ENCODE assay signal across 23 mouse cellular contexts in the genomic region with DNA sequence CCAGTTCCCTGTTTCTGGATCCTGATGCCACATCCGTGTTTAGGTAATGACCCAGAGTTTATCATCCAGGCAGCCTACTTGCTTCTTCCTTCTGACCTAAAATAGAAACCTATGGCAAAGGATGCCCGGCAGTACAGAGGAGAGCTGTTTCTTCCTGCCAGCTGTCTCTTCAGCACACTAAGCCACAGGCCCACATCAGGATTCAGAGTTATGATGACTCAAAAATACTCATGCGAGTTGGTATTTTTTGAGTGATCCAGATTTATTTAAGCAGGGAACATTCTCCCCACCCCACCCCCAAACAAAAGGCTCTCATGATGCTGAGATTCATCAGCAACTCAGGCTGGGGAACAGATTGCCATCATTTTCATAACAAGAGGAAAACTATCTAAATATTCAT.
DNase-seq lines count a peak whose midpoint lies in the region; TF ChIP-seq lines count a peak whose summit lies in the region.
"Had no signal": no experiment of that assay in that cellular context is flagged by ENCODE, and none has a peak within 500 bp of the region (broad histone marks: within the 10 kb centered on the region; RNA-seq: fewer than 3 reads in every experiment).

No protein-coding gene starts in this region.

- peak; percentile 9 to 10 for DNase-seq in layer of hippocampus, adult 2 months (ENCODE audit: low spot score in 2 of 2)
- no peak for DNase-seq in layer of hippocampus, adult 9-11 months
- DNase-seq in 3T3-L1 (ENCODE audit: low read depth, low spot score): peak; percentile 61
- DNase-seq in lung, adult 18-20 months: no peak
- DNase-seq in cerebellum, postnatal 10 days: no peak
- no peak for DNase-seq in lung, postnatal 4 days
- DNase-seq: adrenal gland, adult 2 months; adrenal gland, postnatal 14 days; cerebellum, adult 11-12 months; cerebellum, adult 9-10 months; cerebellum, postnatal 25 days; gastrocnemius, postnatal 10 days; heart, adult 11 months had no signal

- peaks cover 66% of the 10 kb centered on the region for H3K79me2 ChIP-seq in C2C12 (ENCODE audit: control insufficient read depth, insufficient read depth)

- no peak for TF ChIP-seq CTCF in layer of hippocampus, adult 2 months (conservative IDR thresholded peaks at IDR 0.05)
- no peak for TF ChIP-seq CTCF in C2C12 (IDR thresholded peaks at IDR 0.05; ENCODE audit: control insufficient read depth, insufficient read depth, insufficient read length)
- TF ChIP-seq CTCF in embryonic fibroblast, embryonic 13.5 days (IDR thresholded peaks at IDR 0.05; ENCODE audit: borderline replicate concordance, insufficient read depth, low read length): no peak

- TF ChIP-seq POLR2A in embryonic fibroblast, embryonic 13.5 days (IDR thresholded peaks at IDR 0.05; ENCODE audit: low read depth, low read length): no peak

- peaks cover 11% of the 10 kb centered on the region for H3K36me3 ChIP-seq in C2C12 (ENCODE audit: control insufficient read depth, insufficient read depth)
- H3K36me3 ChIP-seq: embryonic facial prominence, embryonic 12.5 days; embryonic facial prominence, embryonic 15.5 days; forebrain, embryonic 12.5 days; forebrain, embryonic 15.5 days; hindbrain, embryonic 12.5 days; hindbrain, embryonic 15.5 days had no signal

- H3K4me3 ChIP-seq in layer of hippocampus, adult 2 months: no peak overlapping the region
- no peak overlapping the region for H3K4me3 ChIP-seq in C2C12 (ENCODE audit: insufficient read depth, poor library complexity, severe bottlenecking)
- no peak overlapping the region for H3K4me3 ChIP-seq in embryonic fibroblast, embryonic 13.5 days (ENCODE audit: insufficient read depth, low read length)
- H3K4me3 ChIP-seq: embryonic facial prominence, embryonic 12.5 days; embryonic facial prominence, embryonic 15.5 days; erythroblast, embryonic 14.5 days; forebrain, embryonic 12.5 days; forebrain, embryonic 15.5 days; hindbrain, embryonic 12.5 days; hindbrain, embryonic 15.5 days had no signal

- no peak overlapping the region for H3K27ac ChIP-seq in layer of hippocampus, adult 2 months
- H3K27ac ChIP-seq in embryonic fibroblast, embryonic 13.5 days (ENCODE audit: insufficient read depth, low read length): peak overlapping the region; percentile 32; the same call in 1 of the 2 replicates
- H3K27ac ChIP-seq: embryonic facial prominence, embryonic 12.5 days; embryonic facial prominence, embryonic 15.5 days; forebrain, embryonic 12.5 days; forebrain, embryonic 15.5 days; hindbrain, embryonic 12.5 days; hindbrain, embryonic 15.5 days had no signal

- no peaks in the 10 kb centered on the region for H3K27me3 ChIP-seq in C2C12 (ENCODE audit: control insufficient read depth, insufficient read depth, insufficient read length)
- H3K27me3 ChIP-seq: CH12.LX; forebrain, embryonic 15.5 days; hindbrain, embryonic 15.5 days had no signal

- no peaks in the 10 kb centered on the region for H3K4me1 ChIP-seq in embryonic fibroblast, embryonic 13.5 days (ENCODE audit: control insufficient read depth, insufficient read depth, low read length)
- H3K4me1 ChIP-seq: embryonic facial prominence, embryonic 12.5 days; embryonic facial prominence, embryonic 15.5 days; forebrain, embryonic 12.5 days; forebrain, embryonic 15.5 days; hindbrain, embryonic 12.5 days; hindbrain, embryonic 15.5 days had no signal

- no peak overlapping the region for H3ac ChIP-seq in C2C12 (ENCODE audit: control insufficient read depth, insufficient read length, low read depth)

- H3K79me3 ChIP-seq in C2C12 (ENCODE audit: low read depth): peaks cover 21% of the 10 kb centered on the region

TF ChIP-seq in C2C12, 6 proteins besides CTCF, POLR2A, EP300 and RAD21:
- no peak for TF ChIP-seq MAX (IDR thresholded peaks at IDR 0.05)
- peak; percentile 70 for TF ChIP-seq MYOD1 (IDR thresholded peaks at IDR 0.05; ENCODE audit: control insufficient read depth, insufficient read length, low read depth)

Comparison
In these comparisons a context has a peak if more than half of its experiments do, and no peak if none do; other contexts are left out.
1. DNase-seq: peak in layer of hippocampus, adult 2 months (2 of 2) and 3T3-L1 (single experiment); none in layer of hippocampus, adult 9-11 months (single experiment), lung, adult 18-20 months (0 of 2), cerebellum, postnatal 10 days (0 of 2) and lung, postnatal 4 days (0 of 2).